Mouse (Mus musculus): ENCODE measurements around the gene Adat3.

The Adat3 gene

GRCm38 (mm10) chr10:80653156-80653720 is 50.6 kb downstream of the Adat3 start:
- DNase-seq (ENCODE audit: low spot score): no peak

- DNase-seq (ENCODE audit: low spot score): no peak
Observed at GRCm38 (mm10) chr10:80654866-80655265, 52.2 kb downstream of the Adat3 start.

- no peak for DNase-seq (ENCODE audit: low spot score)
Observed at GRCm38 (mm10) chr10:80655406-80656129, 52.9 kb downstream of the Adat3 start.

DNA sequence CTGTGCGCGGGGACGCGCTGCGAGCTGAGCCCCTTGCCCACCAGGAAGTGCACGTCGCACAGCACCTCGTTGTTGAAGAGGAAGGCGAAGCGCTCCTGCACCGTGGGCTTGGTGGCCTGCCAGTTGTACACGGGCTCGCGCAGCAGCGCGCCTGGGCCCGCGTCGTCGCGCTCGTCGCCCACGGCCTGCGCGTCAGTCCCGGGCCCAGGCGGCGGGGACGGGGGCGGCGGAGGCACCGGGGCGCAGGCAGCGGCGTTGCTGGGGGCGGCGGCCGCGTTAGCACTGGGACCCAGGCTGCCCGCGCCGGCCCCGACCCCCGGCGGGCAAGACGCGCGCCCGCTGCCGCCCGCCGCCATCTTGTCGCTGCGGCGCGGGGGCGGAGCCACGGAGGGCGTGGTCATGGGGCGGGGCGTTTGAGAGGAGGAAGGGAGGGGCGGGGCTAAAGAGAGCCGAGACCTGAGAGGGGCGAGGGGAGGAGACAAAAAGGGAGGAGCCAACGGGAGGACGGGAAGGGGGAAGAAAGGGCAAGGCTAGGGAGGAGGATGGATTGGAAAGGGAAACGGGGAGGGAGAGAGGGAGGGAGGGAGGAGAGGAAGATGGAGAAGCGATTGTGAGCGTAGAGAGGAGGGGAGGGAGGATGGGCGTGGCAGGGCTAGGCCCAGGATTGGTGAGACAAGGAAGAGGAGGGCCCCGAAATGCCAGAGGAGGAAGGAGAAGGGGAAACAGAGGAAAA is 53.6 kb downstream of the Adat3 start:
- DNase-seq (ENCODE audit: low spot score): peak; percentile 100

DNA sequence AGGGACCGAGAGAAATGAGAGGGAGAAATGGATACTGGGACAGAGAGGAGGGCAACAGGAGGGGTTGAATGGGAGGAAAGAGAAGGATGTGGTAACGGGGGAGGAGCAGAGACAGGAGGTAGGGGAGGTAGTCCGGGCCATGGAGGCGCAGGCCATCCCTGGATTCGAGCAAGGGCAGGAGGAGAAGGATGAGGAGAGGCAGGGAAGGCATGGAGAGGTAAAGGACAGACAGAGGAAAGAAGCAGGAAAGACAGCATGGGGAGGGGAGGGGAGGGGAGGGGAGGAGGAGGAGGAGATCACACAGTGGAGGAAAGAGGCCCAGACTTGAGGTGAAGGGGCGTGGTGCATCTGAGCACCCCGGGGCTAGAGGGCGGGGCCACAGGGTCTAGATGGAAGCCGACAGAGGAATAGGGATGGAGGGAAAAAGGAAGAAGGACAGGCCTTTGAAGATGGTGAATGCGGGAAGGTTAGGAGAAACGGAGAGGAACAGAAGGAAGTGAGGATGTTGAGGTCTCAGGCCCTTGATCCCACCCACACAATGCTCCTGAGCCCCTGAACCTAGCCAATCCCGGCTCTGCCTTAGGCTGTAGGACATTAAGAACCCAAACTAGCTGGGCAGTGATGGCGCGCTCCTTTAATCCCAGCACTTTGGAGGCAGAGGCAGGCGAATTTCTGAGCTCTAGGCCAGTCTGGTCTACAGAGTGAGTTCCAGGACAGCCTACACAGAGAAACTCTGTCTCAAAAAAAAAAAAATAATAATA is 54.4 kb downstream of the Adat3 start, which contains the start of gene Btbd2:
Gene Btbd2, minus strand, starts transcription at position 209 of the 761 bp plus-strand sequence.
- no peak for DNase-seq (ENCODE audit: low spot score)

All from embryo, embryonic 10.5 days (tissue).